Mouse (Mus musculus): Measurements from ENCODE around the gene Gm20538.

Gm20538 gene

DNA sequence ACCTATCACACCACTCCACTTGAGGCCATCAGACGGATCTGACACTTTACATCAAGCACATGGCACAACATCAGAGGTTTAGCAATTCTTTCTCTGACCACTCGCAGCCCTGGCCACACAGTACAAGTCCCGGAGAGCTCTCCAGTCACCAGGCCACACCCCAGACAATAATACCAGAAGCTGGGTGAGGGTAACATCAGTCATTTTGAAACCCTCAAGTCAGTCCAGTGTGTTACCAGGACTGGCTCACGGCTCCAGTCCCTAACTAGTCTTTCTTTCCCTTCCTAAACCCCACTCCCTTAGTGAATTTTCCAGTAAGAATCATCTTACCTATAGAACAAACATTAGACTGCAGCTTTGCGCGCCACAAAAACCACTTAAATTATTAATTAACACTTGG, 22.6 kb downstream of the Gm20538 start:
- no peak for DNase-seq (ENCODE audit: low read depth)

DNA sequence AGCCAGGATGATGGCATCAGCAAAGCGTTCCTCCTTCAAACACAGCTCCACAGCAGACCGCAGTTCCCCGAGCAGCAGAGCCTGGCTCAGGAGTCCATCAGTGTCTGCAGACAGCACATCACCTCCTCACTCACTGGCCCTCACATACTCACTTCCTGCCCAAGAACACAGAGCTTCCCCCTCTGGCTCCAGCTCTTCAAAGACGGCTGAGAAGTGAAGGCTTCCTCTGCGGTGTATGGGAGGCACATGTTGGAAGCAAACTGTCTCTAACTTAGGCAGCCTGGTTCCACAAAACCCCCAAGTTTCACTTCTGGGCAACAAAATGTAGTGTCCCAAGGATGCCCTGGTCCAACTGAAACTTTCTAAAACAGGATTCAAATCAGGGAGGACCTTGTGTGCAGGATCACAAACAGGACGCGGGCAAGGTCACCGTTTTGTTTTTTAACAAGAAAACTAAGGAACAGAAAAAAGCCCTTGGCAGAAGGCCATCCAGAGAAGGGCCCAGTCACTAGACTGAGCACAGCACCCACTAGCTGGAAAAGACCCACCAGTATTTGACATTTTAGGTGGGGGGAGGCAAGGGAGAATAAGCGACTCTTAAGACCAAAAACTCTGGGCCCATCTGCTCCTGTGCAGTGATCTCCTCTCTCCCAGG, 27.0 kb downstream of the Gm20538 start:
- DNase-seq (ENCODE audit: low read depth) = no peak

DNA sequence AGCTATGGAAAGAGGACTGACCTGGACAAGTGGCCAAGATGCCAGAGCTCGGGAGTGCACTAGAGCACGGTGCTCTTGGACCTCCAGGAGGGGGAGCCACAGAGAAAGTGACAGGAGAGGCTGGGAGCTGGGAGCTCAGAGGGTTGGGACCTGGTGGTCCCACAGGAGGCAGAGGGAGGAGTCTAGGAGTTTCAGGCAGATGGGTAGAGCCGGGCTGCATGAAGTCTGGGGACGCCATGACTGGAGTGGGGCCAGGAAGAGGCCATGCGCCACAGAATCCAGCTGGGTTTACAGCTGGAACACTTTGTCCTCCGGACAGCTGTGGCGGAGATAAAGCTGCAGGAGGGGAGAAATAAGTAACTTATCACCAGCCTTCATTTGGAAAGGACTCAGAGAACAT, 33.5 kb downstream of the Gm20538 start:
- DNase-seq (ENCODE audit: low read depth) = no peak

DNA sequence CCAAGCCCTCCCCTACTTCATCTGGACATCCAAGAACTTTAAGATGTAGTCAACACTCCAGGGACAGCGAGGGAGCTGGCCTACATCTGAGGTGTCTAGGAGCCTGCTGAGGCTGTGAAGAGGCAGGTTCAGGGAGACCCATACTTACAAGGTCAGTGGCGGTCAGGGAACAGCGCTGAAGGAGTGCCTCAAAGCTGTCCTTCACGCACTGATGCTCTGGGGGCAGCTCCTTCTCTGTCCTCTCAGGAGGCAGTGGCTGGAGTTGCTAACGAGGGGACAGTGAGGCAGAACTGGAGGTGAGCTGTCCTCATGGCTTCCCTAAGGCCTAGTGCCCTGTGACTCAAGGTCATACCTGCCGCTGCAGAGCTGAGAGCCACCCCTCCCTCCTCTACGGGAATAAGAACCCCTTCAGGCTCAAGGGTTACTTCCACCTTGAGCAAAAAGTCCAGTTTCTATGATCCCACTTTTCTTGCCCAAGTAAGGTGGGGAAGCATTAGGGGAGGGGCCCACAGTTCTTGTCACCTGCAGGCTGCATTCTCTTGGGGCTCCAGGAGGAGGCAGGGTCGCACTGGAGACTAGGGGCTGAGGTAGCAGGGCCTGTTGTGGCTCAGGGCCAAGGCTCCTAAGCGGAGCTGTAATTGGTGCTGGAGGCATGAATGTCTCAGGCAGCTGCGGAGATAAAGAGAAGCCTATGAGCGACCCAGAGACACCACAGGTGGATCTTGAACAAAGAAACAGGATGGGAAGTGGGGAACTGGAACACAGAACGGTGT, 34.4 kb downstream of the Gm20538 start:
- DNase-seq (ENCODE audit: low read depth) = no peak

- no peak for DNase-seq (ENCODE audit: low read depth)
Measured at GRCm38 (mm10) chr19:44515769-44516168, 36.9 kb downstream of the Gm20538 start.

- no peak for DNase-seq (ENCODE audit: low read depth)
Measured at GRCm38 (mm10) chr19:44514521-44515451, 37.8 kb downstream of the Gm20538 start.

DNA sequence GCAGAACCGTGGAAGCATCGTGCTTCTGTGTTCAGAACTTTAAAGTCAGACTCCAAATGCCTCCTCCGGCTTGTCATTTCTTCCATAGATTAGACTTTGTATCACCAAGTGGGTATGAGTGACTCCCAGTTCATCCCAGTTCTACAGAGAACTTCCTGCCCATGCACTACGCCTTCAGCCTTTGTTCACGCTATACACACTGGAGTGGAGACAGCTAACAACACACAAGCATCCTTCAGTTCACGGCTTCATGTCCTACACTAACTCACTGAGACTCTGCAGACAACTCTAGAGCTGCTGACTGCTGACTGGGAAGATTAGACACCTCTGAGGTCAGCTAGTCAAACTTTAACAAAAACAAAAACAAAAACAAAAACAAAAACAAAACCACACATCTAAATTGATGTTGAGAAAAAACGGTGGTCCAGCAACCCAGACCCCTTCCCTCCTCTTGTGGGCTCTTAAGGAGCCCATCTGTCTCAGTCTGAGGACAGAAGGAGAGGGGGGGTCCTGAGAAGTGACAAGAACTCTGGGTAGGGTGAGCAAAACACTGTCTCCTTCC, 38.6 kb downstream of the Gm20538 start:
- DNase-seq (ENCODE audit: low read depth) = no peak

GRCm38 (mm10) chr19:44513054-44513833, 39.4 kb downstream of the Gm20538 start:
- no peak for DNase-seq (ENCODE audit: low read depth)

DNA sequence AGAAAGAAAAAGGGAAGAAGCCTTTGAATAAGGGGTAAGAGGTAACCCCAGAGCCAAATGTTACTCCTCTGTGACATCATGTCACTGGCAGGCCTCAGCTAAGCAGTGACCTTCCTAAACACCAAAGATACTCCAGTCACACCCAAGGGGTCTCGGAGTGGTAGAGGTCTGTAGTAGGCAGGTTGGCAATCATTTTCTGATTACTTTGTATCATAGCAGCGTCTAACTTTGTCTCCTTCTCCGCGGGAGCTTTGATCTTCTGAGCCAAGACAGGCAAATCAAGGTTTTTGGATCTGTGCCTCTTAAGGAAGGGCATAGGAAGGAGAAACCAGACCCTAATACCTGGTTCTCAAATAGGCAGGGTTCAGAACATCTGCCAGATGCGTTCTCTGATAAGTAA, 40.0 kb downstream of the Gm20538 start:
- no peak for DNase-seq (ENCODE audit: low read depth)

DNA sequence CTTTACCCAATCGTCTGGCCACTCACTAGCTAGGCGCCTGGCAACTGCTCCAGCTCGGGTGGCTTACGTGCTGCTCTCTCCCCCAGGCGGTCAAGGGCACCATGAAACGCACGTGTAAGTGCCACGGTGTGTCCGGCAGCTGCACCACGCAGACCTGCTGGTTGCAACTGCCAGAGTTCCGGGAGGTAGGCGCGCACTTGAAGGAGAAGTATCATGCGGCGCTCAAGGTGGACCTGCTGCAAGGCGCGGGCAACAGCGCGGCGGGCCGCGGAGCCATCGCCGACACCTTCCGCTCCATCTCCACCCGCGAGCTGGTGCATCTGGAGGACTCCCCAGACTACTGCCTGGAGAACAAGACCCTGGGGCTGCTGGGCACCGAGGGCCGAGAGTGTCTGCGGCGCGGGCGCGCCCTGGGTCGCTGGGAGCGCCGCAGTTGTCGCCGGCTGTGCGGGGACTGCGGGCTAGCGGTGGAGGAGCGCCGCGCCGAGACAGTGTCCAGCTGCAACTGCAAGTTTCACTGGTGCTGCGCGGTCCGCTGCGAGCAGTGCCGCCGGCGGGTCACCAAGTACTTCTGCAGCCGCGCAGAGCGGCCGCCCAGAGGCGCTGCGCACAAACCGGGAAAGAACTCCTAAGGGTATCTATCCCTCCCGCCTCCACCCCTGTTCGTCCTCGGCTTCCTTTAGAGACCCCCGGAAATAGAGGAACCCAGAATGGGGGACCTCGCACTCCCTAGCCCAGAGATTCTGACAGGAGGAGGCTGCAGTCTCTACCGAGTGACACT, 41.0 kb downstream of the Gm20538 start:
- no peak for DNase-seq (ENCODE audit: low read depth)

- DNase-seq (ENCODE audit: low read depth) = no peak
Measured at GRCm38 (mm10) chr19:44510534-44511175, 42.0 kb downstream of the Gm20538 start.

- DNase-seq (ENCODE audit: low read depth) = no peak
Measured at GRCm38 (mm10) chr19:44502741-44503140, 49.9 kb downstream of the Gm20538 start.

GRCm38 (mm10) chr19:44501925-44502324, 50.7 kb downstream of the Gm20538 start:
- DNase-seq (ENCODE audit: low read depth) = no peak

DNA sequence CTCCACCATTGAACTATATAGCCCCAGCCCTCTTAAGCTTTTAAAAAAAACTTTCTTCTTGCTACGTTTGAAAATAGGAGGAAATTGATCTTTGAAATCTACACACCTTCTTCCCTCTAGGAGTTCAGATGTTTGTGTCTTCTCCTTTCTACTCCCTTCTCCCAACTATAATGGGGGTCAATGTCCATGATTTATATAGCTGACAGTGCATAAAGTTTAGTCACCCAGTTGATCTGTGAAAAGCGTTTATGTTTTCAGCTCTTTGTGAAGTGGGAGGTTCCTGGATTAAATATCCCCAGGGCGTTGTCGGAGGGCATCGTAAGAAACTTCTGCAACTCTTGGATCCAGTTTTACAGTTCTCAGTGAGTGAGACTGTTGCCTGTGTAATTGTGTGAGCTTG, 52.4 kb downstream of the Gm20538 start:
- DNase-seq (ENCODE audit: low read depth) = no peak

GRCm38 (mm10) chr19:44498936-44499335, 53.7 kb downstream of the Gm20538 start:
- DNase-seq (ENCODE audit: low read depth) = no peak

GRCm38 (mm10) chr19:44496941-44497340, 55.7 kb downstream of the Gm20538 start:
- no peak for DNase-seq (ENCODE audit: low read depth)

GRCm38 (mm10) chr19:44496511-44496910, 56.1 kb downstream of the Gm20538 start:
- no peak for DNase-seq (ENCODE audit: low read depth)
